Mouse (Mus musculus): ENCODE results near the gene Gm20388. TPM values are rescaled to one million over a fixed set of nuclear protein-coding genes. Genes with fewer than 3 reads are reported as not detected.

Gm20388 gene
- polyA plus RNA-seq, 1 experiment = 0.36 TPM

DNA sequence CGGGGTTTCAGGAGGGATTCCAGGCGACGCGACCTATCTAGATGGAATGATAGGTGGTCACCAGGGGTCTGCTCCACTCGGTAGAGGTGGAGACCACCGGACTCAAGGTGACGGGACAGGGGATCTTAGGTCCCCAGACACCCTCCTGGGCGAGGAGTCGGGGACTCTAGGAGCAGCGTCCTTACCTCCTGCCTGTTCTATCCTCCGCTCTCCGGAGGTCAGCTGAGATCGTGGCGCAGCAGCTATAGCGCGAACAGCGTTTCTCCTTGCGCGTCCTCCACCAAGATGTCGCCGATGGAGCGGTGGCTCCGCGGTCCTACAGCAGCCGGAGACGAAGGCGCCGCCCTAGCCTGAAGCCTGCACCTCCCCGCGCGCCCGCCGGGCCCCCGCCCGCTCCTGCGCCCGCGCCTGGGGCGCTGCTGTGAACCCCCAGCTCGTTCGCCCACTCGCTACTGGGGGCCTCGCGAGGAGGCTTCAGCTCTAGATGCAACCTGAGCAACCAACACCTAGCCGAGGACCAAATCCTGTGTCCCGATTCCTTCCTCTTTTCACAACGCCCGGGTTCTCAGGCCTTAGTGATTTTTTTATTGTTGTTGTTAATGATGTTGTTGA lies 3949.1 kb downstream of the Gm20388 start, which contains the start of gene Ccsap:
Ccsap (minus strand) TSS at position 562 of the 612 bp plus-strand sequence.
- Histone ChIP-seq H3K9me3 (ENCODE audit: control insufficient read depth, low read length) (peaks cover under 1% of the 10 kb centered on the region; the same call in 1 of the 2 replicates), H3K4me3 (replicated peaks) (peak within 1 kb of the TSS; percentile 68), H3K36me3 (ENCODE audit: control insufficient read depth) (peaks cover 10% of the 10 kb centered on the region), H3K27me3 (ENCODE audit: control insufficient read depth) (peaks cover 53% of the 10 kb centered on the region), H3K4me1 (ENCODE audit: control insufficient read depth) (peaks cover 31% of the 10 kb centered on the region)
- TF ChIP-seq TAL1 (IDR thresholded peaks at IDR 0.05; ENCODE audit: low read length) (no peak), GATA1 (IDR thresholded peaks at IDR 0.05; ENCODE audit: low read length) (no peak)

DNA sequence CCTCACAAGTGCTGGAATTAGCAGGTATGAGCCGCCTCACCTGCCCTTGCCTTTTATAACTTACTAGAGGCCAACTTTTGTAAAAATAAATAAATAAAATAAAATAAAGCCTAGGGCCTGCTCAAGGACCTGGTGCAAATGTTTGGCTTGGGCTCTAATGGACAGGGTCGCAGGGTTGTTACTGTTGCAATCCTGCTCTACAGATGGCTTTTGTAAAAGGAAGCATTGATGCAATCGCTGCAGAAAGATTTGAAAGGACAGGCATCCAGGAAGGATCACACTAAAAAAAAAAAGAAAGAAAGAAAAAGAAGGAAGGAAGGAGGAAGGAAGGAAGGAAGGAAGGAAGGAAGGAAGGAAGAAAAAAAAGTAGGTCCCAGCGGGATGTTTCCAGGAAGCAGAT lies 3949.7 kb downstream of the Gm20388 start:
- H3K4me1 ChIP-seq (ENCODE audit: control insufficient read depth) = peaks cover 30% of the 10 kb centered on the region
- peaks cover 56% of the 10 kb centered on the region for H3K27me3 ChIP-seq (ENCODE audit: control insufficient read depth)
- TF ChIP-seq TAL1 (IDR thresholded peaks at IDR 0.05; ENCODE audit: low read length) = no peak
- TF ChIP-seq GATA1 (IDR thresholded peaks at IDR 0.05; ENCODE audit: low read length) = no peak
- no peaks in the 10 kb centered on the region for H3K9me3 ChIP-seq (ENCODE audit: control insufficient read depth, low read length)
- H3K4me3 ChIP-seq (replicated peaks) = peak overlapping the region; percentile 68
- H3K36me3 ChIP-seq (ENCODE audit: control insufficient read depth) = peaks cover 9% of the 10 kb centered on the region

DNA sequence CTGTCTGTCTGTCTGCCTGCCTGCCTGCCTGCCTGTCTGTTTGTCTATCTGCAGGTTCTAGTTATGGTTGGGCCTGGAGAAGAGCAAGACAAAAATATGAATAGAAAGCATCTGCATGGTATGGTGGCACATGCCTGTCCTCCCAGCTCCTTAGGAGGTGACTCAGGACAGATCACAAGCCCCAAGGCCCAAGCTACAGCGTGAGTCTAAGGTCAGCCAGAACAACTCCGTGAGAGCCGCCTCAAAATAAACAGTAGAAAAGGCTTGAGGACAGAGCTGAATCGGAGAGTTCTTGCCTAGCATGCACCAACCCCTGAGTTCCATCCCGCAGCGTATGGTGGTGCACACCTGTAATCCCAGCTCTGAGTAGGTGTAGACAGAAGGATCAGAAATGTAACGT lies 3955.1 kb downstream of the Gm20388 start:
- Histone ChIP-seq H3K4me3 (replicated peaks) (no peak overlapping the region), H3K36me3 (ENCODE audit: control insufficient read depth) (no peaks in the 10 kb centered on the region), H3K27me3 (ENCODE audit: control insufficient read depth) (peaks cover 46% of the 10 kb centered on the region), H3K4me1 (ENCODE audit: control insufficient read depth) (no peaks in the 10 kb centered on the region), H3K9me3 (ENCODE audit: control insufficient read depth, low read length) (no peaks in the 10 kb centered on the region)
- TF ChIP-seq TAL1 (IDR thresholded peaks at IDR 0.05; ENCODE audit: low read length) (no peak), GATA1 (IDR thresholded peaks at IDR 0.05; ENCODE audit: low read length) (no peak)

DNA sequence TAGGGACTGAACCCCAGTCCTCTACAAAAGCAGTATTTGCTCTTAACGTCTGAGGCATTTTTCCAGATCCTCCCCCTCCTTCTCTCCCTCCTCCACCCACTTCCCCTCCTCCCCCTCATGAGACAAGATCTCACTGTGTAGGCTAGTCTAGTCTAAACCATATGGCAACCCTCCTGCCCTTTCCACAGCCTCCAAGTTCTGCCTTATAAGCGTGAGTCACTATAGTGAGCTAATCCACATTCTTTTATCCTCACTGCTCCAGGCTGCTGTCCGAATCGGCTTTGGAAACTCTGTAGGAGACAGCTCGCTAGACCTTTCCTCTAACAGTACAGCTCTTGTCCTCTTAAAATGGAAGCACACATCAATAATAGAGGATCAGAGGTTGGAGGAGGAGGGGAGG lies 3956.3 kb downstream of the Gm20388 start:
- no peak overlapping the region for H3K4me3 ChIP-seq (replicated peaks)
- H3K27me3 ChIP-seq (ENCODE audit: control insufficient read depth) = peaks cover 34% of the 10 kb centered on the region
- no peaks in the 10 kb centered on the region for H3K9me3 ChIP-seq (ENCODE audit: control insufficient read depth, low read length)
- H3K4me1 ChIP-seq (ENCODE audit: control insufficient read depth) = no peaks in the 10 kb centered on the region
- TF ChIP-seq TAL1 (IDR thresholded peaks at IDR 0.05; ENCODE audit: low read length) (no peak), GATA1 (IDR thresholded peaks at IDR 0.05; ENCODE audit: low read length) (no peak)
- H3K36me3 ChIP-seq (ENCODE audit: control insufficient read depth) = no peaks in the 10 kb centered on the region

DNA sequence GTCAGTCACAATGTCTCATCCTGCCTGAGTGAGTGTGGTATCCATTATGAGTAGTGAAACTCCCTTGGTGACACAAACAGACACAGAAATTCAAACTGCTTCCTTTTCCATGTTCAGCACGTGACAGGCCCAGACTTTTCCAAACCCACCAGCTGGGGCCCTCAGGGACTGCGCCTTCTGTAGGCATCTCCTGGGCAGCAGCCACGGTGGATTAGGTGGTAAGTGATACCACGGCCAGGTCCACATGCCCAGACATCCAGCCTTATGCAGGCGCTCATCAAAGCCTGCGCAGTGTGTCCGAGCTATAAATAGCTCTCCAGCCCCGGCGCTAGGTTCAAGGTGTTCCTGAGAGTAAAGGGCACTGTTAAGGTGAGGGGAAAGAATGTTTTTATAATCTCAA lies 3961.4 kb downstream of the Gm20388 start:
- Histone ChIP-seq H3K4me1 (ENCODE audit: control insufficient read depth) (no peaks in the 10 kb centered on the region), H3K27me3 (ENCODE audit: control insufficient read depth) (no peaks in the 10 kb centered on the region; the same call in 1 of the 2 replicates), H3K9me3 (ENCODE audit: control insufficient read depth, low read length) (no peaks in the 10 kb centered on the region), H3K36me3 (ENCODE audit: control insufficient read depth) (no peaks in the 10 kb centered on the region), H3K4me3 (replicated peaks) (no peak overlapping the region)
- TF ChIP-seq GATA1 (IDR thresholded peaks at IDR 0.05; ENCODE audit: low read length) = no peak
- TF ChIP-seq TAL1 (IDR thresholded peaks at IDR 0.05; ENCODE audit: low read length) = no peak

DNA sequence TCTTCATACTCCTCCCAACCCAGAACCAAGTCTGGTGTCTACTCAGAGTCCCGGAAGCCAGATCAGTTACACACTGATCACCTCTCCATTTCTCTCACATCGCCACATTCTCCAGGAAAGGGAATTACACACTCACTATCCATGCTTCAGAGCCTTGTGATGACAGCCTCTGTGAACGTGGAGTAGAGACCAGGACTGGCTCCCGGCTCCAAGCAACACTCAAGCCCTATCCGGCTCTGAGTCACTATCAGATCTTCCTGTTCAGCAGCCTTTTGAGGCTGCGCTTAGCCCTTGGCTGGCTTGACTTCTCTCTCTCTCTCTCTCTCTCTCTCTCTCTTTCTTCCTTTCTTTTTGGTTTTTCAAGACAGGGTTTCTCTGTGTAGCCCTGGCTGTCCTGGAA lies 3962.7 kb downstream of the Gm20388 start:
- Histone ChIP-seq H3K27me3 (ENCODE audit: control insufficient read depth) (no peaks in the 10 kb centered on the region), H3K4me1 (ENCODE audit: control insufficient read depth) (no peaks in the 10 kb centered on the region), H3K36me3 (ENCODE audit: control insufficient read depth) (no peaks in the 10 kb centered on the region), H3K9me3 (ENCODE audit: control insufficient read depth, low read length) (no peaks in the 10 kb centered on the region), H3K4me3 (replicated peaks) (no peak overlapping the region)
- TF ChIP-seq GATA1 (IDR thresholded peaks at IDR 0.05; ENCODE audit: low read length) (no peak), TAL1 (IDR thresholded peaks at IDR 0.05; ENCODE audit: low read length) (no peak)

DNA sequence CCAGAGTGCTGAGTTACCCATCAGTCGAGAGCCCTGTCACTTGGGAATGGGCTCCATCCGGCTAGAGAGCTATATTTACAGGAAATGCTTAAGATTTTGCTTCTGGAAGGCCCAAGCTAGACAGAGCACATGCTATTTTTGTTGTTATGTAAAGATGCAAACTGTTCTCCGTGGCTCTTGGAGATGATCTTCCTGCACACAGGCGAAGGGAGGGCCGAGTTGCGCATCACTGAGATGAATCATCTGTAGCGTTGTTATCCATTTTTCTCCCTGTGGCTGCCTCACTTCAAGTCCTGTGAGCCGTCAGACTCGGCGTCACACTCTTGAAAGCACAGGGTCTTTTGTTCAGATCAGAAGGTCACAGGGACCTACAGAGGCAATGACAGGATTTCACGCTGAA lies 3963.7 kb downstream of the Gm20388 start:
- H3K4me3 ChIP-seq (replicated peaks) = no peak overlapping the region
- H3K36me3 ChIP-seq (ENCODE audit: control insufficient read depth) = no peaks in the 10 kb centered on the region
- TF ChIP-seq GATA1 (IDR thresholded peaks at IDR 0.05; ENCODE audit: low read length) = no peak
- no peak for TF ChIP-seq TAL1 (IDR thresholded peaks at IDR 0.05; ENCODE audit: low read length)
- no peaks in the 10 kb centered on the region for H3K9me3 ChIP-seq (ENCODE audit: control insufficient read depth, low read length)
- no peaks in the 10 kb centered on the region for H3K4me1 ChIP-seq (ENCODE audit: control insufficient read depth)
- H3K27me3 ChIP-seq (ENCODE audit: control insufficient read depth) = no peaks in the 10 kb centered on the region

DNA sequence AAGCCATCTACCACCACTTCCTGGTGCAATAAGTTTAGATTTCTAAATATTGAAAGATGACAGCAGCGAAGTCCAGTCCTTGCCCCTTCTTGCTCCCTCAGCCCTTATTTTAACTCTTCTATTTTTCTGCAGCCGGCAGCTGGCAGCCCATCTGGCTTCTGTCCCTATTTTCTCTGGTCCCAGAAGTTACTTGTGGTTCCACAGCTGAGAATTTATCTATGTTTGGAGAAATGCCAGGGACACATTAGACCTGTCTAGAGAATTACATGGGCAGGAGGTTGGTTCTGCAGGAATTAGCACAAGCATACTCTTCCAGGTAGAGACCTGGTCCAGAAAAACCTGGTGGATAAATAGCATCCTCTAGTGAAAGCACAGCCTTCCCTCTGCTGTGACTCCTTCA lies 3967.2 kb downstream of the Gm20388 start:
- H3K9me3 ChIP-seq (ENCODE audit: control insufficient read depth, low read length) = no peaks in the 10 kb centered on the region
- no peaks in the 10 kb centered on the region for H3K36me3 ChIP-seq (ENCODE audit: control insufficient read depth)
- no peak for TF ChIP-seq GATA1 (IDR thresholded peaks at IDR 0.05; ENCODE audit: low read length)
- TF ChIP-seq TAL1 (IDR thresholded peaks at IDR 0.05; ENCODE audit: low read length) = no peak
- H3K27me3 ChIP-seq (ENCODE audit: control insufficient read depth) = no peaks in the 10 kb centered on the region; the same call in 1 of the 2 replicates
- no peaks in the 10 kb centered on the region for H3K4me1 ChIP-seq (ENCODE audit: control insufficient read depth)
- no peak overlapping the region for H3K4me3 ChIP-seq (replicated peaks)

DNA sequence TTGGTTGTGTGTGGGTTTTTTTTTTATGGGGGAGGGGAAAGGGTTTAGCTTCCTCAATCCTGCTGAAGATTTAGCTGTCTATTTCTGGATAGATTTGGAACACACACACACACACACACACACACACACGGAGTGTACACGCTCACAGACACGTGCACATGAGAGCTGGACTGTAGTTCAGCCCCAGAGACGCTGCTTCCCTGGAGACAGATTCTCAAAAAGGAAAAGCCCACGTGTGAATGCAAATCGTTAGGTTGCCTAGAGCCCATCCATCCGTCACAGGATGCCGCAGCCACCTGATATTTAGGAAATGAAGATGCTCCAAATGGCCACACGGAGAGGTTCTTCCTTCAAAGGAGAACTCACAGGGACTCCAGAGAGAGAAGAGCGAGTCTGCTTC lies 3969.6 kb downstream of the Gm20388 start:
- no peaks in the 10 kb centered on the region for H3K9me3 ChIP-seq (ENCODE audit: control insufficient read depth, low read length)
- H3K4me3 ChIP-seq (replicated peaks) = no peak overlapping the region
- no peak for TF ChIP-seq GATA1 (IDR thresholded peaks at IDR 0.05; ENCODE audit: low read length)
- TF ChIP-seq TAL1 (IDR thresholded peaks at IDR 0.05; ENCODE audit: low read length) = no peak
- no peaks in the 10 kb centered on the region for H3K36me3 ChIP-seq (ENCODE audit: control insufficient read depth)
- peaks cover 20% of the 10 kb centered on the region for H3K27me3 ChIP-seq (ENCODE audit: control insufficient read depth)
- no peaks in the 10 kb centered on the region for H3K4me1 ChIP-seq (ENCODE audit: control insufficient read depth)

All from erythroblast, embryonic 14.5 days (primary cell).